Mouse (Mus musculus) cerebellum, adult 9-11 months (tissue): ENCODE results near the gene Csnk2a2.

ENCODE experiments used
- DNase-seq: peaks from one replicate; pipeline ENCODE4 v3.0.0; 2022

The Csnk2a2 gene

GRCm38 (mm10) chr8:95411309-95411972 lies 78.4 kb downstream of the Csnk2a2 start:
- no peak for DNase-seq

DNA sequence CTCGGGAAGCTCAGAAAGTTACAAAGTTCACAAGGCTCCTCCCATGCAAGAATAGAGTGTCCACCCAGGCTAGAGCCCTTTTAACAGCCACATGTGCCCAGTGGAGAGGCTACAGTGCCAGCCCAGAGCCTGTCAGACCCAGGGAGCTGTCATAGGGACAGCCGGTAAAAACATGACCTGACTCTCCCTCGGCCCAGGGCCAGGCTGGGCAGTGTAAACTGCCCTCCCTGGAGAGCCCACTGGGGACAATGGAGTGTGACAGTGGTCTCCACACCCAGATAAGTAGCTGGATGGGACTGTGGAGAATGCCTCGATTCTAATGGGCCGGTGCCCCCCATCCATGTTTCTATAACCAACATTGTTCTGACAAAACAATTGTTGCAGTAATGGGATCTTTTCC lies 80.3 kb downstream of the Csnk2a2 start:
- no peak for DNase-seq

DNA sequence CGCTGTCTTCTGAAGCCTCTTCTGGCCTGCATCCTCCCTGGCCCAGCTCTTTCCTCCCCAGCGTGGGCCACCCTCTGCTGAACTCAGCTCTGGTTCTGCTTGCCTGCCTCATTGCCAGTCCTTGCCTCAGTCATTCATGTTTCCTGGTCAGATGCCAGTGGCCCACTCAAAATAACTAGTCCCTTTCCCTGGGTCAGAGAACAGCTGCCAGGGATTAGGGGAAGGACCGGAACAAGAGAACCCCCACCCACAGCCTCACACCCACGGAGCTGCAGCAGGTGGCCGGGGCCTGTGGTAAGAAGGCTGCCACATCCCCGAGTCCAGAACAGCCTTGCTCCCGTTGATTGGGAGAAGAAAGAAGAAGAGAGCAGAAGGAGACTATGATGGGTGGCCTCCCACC lies 88.7 kb downstream of the Csnk2a2 start:
- DNase-seq: no peak

DNA sequence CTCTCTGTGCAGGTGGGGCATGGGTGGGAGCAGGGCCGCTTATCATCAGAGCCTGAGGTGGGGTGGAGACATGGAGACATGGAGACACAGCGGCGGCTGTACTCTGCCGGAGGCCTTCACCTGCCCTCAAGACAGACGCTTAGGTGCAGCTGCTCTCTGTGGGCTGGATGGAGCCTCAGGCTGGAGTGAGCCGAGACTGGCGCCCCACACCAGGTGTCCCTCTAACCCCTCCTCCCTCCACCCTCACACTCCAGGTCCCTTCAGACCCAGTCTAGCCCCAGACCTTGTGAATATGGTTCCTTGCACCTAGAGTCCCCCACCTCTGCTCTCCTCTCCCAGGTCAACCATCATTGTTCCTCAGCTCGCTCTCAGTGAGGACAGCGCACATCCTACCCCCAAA lies 90.7 kb downstream of the Csnk2a2 start:
- no peak for DNase-seq

DNA sequence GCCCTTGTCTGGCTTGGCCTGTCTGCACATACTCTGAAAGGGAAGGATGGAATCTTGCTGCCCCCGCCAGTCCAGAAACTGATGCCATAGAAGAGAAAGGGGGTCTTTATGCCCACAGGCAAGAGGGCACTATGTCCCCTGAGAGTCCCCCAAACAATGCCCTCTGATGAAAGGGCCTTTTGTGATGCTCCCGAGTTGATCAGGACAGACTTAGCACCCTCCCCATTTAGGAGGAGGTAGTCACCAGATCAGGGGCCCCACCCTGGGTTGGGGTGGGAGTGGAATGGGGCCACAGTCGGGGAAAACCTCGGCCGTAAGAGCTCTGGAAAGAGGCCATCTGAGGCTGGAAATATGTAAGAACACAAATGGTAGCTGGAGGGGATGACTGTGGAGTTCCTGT lies 92.6 kb downstream of the Csnk2a2 start:
- no peak for DNase-seq

- no peak for DNase-seq
These were observed 93.1 kb downstream of the Csnk2a2 start for GRCm38 (mm10) chr8:95396752-95397151.
